Mouse (Mus musculus): ENCODE measurements at regions not wholly inside any gene's neighbourhood (a gene's known extent, or its start where the extent isn't known, plus 50 kb on each side); places are given as distances from the start of the nearest gene placed in this dataset.

DNA sequence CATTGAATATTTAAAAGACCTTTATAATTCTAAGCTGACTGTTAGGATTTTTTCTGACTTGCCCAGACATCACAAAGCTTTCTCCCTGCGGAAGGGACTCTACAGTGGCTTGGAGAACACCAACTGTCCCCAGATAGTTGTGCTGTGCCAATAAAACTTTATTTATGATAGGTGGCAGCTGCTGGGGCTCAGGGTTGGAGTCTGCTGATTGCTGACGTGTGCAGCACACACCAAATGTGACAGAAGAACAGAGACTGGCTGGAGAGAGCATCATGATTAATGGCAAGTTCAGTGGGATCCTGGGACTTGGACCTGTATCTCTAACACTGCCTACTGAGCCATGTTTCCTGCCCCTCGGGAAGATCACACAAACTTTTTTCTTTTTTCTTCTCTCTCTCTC lies 103.1 kb upstream of the Tmem189 start:
- TF ChIP-seq POLR2A (IDR thresholded peaks at IDR 0.05; ENCODE audit: insufficient read depth, low read depth, low read length) = no peak
- no peak for TF ChIP-seq CTCF (IDR thresholded peaks at IDR 0.05; ENCODE audit: insufficient read depth, low read depth, low read length)
